Mouse (Mus musculus) adrenal gland, adult 10 weeks (tissue): ENCODE measurements around the gene Gm20815. TPM values are rescaled to one million over a fixed set of nuclear protein-coding genes. Genes with fewer than 3 reads are reported as not detected.

Experiments
- polyA plus RNA-seq: library from polyadenylated mRNA; stranded (reverse); fragments of 350-450 nt; fragmentation: Illumina TruSeq; extraction: RNeasy Lipid Tissue Mini Kit (QIAGEN cat#74804); gene quantifications from one replicate; pipeline ENCODE4 v1.2.3, GENCODE M21; 2014; ENCODE audit warnings: low read depth, low replicate concordance

The Gm20815 gene
- polyA plus RNA-seq, result not detected

DNA sequence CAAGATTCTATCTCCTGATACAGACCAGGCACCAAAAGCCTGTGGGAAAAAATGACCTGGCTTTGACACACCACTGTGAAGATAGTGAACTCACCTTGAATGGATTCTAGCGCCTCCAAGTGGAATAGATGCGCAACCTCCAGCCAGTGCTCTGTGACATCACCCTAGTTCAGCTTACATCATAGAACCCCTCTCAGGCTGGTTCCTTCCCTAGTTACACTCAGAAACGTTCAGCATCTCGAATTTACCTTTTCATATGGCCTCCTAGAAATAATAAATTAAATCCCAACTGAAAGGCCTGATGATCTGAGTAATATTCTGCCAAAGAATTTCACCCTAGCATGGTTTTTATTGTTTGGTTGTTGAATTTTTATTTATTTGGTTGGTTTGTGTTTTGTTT is at the start of gene Gm20815:
Gene Gm20815 (minus strand): TSS at position 101 of the 400 bp plus-strand sequence.

